Mouse (Mus musculus): ENCODE data around the gene Siah3. TPM values are rescaled to one million over a fixed set of nuclear protein-coding genes. Genes with fewer than 3 reads are reported as not detected.

Gene Siah3
- total and polyA plus RNA-seq, 3 experiments: 0.04 to 0.29 TPM; not detected in 1

- Histone ChIP-seq H3K4me1 (ENCODE audit: control insufficient read depth in 1 of 2, insufficient read depth in 2 of 2, low read length in 2 of 2) (no peaks in the 10 kb centered on the region), H3K9ac (ENCODE audit: control insufficient read depth, low read depth, low read length, poor library complexity, severe bottlenecking) (no peak overlapping the region), H3K79me2 (ENCODE audit: control insufficient read depth, insufficient read depth, low read length, poor library complexity) (no peaks in the 10 kb centered on the region), H3K27me3 (ENCODE audit: control insufficient read depth in 1 of 2, insufficient read depth in 2 of 2, low read length in 2 of 2) (peaks cover 3 to 11% of the 10 kb centered on the region in 2 experiments), H3K27ac (ENCODE audit: control insufficient read depth, low read depth, low read length) (no peak overlapping the region), H3K9me3 (replicated peaks; ENCODE audit: insufficient read depth, low read length) (no peaks in the 10 kb centered on the region), H3K36me3 (ENCODE audit: control insufficient read depth in 1 of 2, insufficient read depth in 2 of 2, low read length in 2 of 2) (no peaks in the 10 kb centered on the region), H3K4me3 (ENCODE audit: control insufficient read depth in 1 of 2, insufficient read depth in 1 of 2, low read depth in 2 of 2, low read length in 2 of 2) (no peak overlapping the region)
- DNase-seq (ENCODE audit: low read depth, low spot score): no peak
- TF ChIP-seq TAL1 (IDR thresholded peaks at IDR 0.05; ENCODE audit: low read length) (no peak), POLR2AphosphoS5 (IDR thresholded peaks at IDR 0.05; ENCODE audit: borderline replicate concordance, low read depth, low read length) (no peak), ELF1 (IDR thresholded peaks at IDR 0.05; ENCODE audit: low read depth, low read length) (no peak), USF1 (IDR thresholded peaks at IDR 0.05; ENCODE audit: low read depth, low read length) (no peak), POLR2A (IDR thresholded peaks at IDR 0.05; ENCODE audit: control insufficient read depth in 1 of 2, insufficient read depth in 1 of 2, low read depth in 1 of 2, low read length in 2 of 2, poor library complexity in 1 of 2) (no peak), CHD2 (IDR thresholded peaks at IDR 0.05; ENCODE audit: low read length) (no peak), TBP (IDR thresholded peaks at IDR 0.05; ENCODE audit: low read depth, low read length) (no peak)
These were observed 1.4 kb downstream of the Siah3 start for GRCm38 (mm10) chr14:75457221-75457600.

- H3K79me2 ChIP-seq (ENCODE audit: control insufficient read depth, insufficient read depth, low read length, poor library complexity): no peaks in the 10 kb centered on the region
- H3K27ac ChIP-seq (ENCODE audit: control insufficient read depth, low read depth, low read length): no peak overlapping the region
- H3K4me3 ChIP-seq (ENCODE audit: control insufficient read depth in 1 of 2, insufficient read depth in 1 of 2, low read depth in 2 of 2, low read length in 2 of 2): no peak overlapping the region
- no peaks in the 10 kb centered on the region for H3K36me3 ChIP-seq (ENCODE audit: control insufficient read depth in 1 of 2, insufficient read depth in 2 of 2, low read length in 2 of 2)
- H3K9ac ChIP-seq (ENCODE audit: control insufficient read depth, low read depth, low read length, poor library complexity, severe bottlenecking): no peak overlapping the region
- H3K27me3 ChIP-seq (ENCODE audit: control insufficient read depth in 1 of 2, insufficient read depth in 2 of 2, low read length in 2 of 2): peaks cover 3 to 10% of the 10 kb centered on the region in 2 experiments
- DNase-seq (ENCODE audit: low read depth, low spot score): no peak
- no peaks in the 10 kb centered on the region for H3K9me3 ChIP-seq (replicated peaks; ENCODE audit: insufficient read depth, low read length)
- H3K4me1 ChIP-seq (ENCODE audit: control insufficient read depth in 1 of 2, insufficient read depth in 2 of 2, low read length in 2 of 2): no peaks in the 10 kb centered on the region
- no peak for TF ChIP-seq MXI1 (IDR thresholded peaks at IDR 0.05; ENCODE audit: low read depth, low read length)
- no peak for TF ChIP-seq SIN3A (IDR thresholded peaks at IDR 0.05; ENCODE audit: low read length)
- no peak for TF ChIP-seq MAX (IDR thresholded peaks at IDR 0.05; ENCODE audit: low read length)
- no peak for TF ChIP-seq ZMIZ1 (IDR thresholded peaks at IDR 0.05; ENCODE audit: low read depth, low read length)
- TF ChIP-seq MYC (IDR thresholded peaks at IDR 0.05; ENCODE audit: low read depth, low read length): no peak
- no peak for TF ChIP-seq HCFC1 (IDR thresholded peaks at IDR 0.05; ENCODE audit: low read depth, low read length)
- no peak for TF ChIP-seq UBTF (IDR thresholded peaks at IDR 0.05; ENCODE audit: borderline replicate concordance, insufficient read depth, low read depth, low read length)
- TF ChIP-seq ZNF384 (IDR thresholded peaks at IDR 0.05; ENCODE audit: low read depth, low read length): no peak
- TF ChIP-seq USF2 (IDR thresholded peaks at IDR 0.05; ENCODE audit: borderline replicate concordance in 1 of 2, insufficient read depth in 1 of 2, low read depth in 1 of 2, low read length in 2 of 2): no peak
- TF ChIP-seq E2F4 (IDR thresholded peaks at IDR 0.05; ENCODE audit: borderline replicate concordance, low read depth, low read length): no peak
- no peak for TF ChIP-seq TBP (IDR thresholded peaks at IDR 0.05; ENCODE audit: low read depth, low read length)
- TF ChIP-seq MYB (IDR thresholded peaks at IDR 0.05; ENCODE audit: low read depth, low read length): no peak
- no peak for TF ChIP-seq RAD21 (IDR thresholded peaks at IDR 0.05; ENCODE audit: low read depth, low read length)
- no peak for TF ChIP-seq BHLHE40 (IDR thresholded peaks at IDR 0.05; ENCODE audit: borderline replicate concordance, low read depth, low read length)
- TF ChIP-seq USF1 (IDR thresholded peaks at IDR 0.05; ENCODE audit: low read depth, low read length): no peak
These were observed 3.6 kb downstream of the Siah3 start for GRCm38 (mm10) chr14:75459431-75459830.

All from MEL (cell line).